Mouse (Mus musculus) brain, adult 10 weeks (tissue): Measurements from ENCODE around the gene Pcbp3. TPM values are rescaled to one million over a fixed set of nuclear protein-coding genes. Genes with fewer than 3 reads are reported as not detected.

Experiments
- polyA plus RNA-seq: library from polyadenylated mRNA; stranded (reverse); fragments of 350-450 nt; fragmentation: Illumina TruSeq; extraction: RNeasy Lipid Tissue Mini Kit (QIAGEN cat#74804); gene quantifications from one replicate; pipeline ENCODE4 v1.2.3, GENCODE M21; 2015; ENCODE audit warnings: low read depth, low replicate concordance

Gene Pcbp3
- polyA plus RNA-seq: 53.4 TPM

DNA sequence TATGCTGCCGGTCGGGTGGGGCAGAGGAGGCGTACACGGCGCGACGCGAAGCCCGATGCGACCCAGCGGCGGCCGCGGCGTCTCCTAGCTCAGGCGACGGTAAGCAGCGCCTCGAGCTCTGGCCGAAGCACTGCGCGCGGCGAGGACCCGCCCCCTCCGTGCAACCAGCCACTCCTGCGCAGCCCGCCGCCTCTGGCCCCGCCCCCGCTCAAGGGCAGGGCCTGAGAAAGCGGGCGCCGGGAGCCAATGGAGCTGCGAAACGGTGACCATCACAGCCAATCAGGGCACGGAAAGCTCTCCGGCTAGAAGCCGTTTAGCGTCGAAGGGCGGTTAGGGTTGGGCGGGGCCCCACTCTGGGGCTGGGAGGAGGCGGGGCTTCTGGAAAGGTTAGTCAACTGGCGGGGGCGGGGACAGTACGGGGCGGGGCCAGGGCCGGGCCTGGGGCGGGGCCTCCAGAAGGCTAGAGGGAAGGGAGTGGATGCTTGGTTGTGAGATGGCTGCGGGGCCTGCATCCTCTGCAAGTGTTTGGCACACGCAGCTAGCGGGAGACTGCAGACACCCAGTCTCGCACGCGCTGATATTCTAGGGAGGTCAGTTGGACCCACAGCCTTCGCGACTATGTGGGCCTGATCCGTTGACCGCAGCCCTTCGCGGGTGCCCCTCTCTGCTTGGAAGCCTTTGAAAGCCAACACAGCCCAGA, at the start of gene Pcbp3:
Pcbp3 (minus strand) TSS at position 98 of the 700 bp plus-strand sequence.

DNA sequence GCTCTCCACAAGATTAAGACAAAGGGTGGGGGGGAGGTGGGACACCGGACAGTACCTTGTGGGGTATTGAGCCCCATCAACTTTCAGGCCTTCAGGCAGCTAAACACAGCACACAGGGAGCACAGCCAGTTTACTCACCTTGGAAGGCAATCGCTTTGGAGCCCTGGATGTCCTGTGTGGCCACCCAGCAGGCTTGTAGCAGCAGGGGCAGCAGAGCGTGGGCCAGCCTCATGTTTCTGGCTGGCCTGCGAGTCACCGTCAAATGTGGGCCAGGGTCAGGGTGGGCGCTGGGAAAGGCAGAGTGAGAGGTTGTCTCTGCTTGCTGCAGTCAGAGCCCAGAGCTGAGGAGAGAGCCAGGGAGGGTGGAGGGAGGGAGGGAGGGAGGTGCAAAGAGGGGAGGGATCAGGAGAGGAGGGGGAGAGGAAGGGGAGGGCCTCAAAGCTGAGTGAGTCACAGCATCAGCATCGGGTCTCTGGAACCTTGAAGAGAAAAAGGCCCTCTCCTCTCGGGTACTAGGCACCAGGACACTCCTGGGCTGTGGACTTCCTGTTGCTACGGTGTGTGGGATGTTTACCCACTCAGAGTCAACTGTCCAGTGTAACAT, 235.9 kb downstream of the Pcbp3 start, which contains the start of gene Col6a1:
Col6a1 (minus strand) TSS at position 487 of the 604 bp plus-strand sequence.

Other genes with a start within 250 kb of the Pcbp3 start
- 35.0 TPM for gene Col6a1, start 235.7 kb downstream of the Pcbp3 start, polyA plus RNA-seq
- 15.6 TPM for gene Slc19a1, start 70.4 kb upstream of the Pcbp3 start, polyA plus RNA-seq
- gene Col18a1, start 204.7 kb upstream of the Pcbp3 start, polyA plus RNA-seq: 2.8 TPM